Mouse (Mus musculus): ENCODE data around the gene Oscp1. TPM values are rescaled to one million over a fixed set of nuclear protein-coding genes. Genes with fewer than 3 reads are reported as not detected.

The Oscp1 gene
- total RNA-seq (2021) = 10 to 100 TPM; 51.3 to 57.3 TPM

GRCm38 (mm10) chr4:126058134-126058996, at the start of gene Oscp1:
TSS of gene Oscp1 (plus strand) at chr4:126058565.
- intact Hi-C loops (cut with DNase I) = no loop called here
- peak; percentile 93 to 95 for DNase-seq (ENCODE audit: low spot score in 2 of 2)

DNA sequence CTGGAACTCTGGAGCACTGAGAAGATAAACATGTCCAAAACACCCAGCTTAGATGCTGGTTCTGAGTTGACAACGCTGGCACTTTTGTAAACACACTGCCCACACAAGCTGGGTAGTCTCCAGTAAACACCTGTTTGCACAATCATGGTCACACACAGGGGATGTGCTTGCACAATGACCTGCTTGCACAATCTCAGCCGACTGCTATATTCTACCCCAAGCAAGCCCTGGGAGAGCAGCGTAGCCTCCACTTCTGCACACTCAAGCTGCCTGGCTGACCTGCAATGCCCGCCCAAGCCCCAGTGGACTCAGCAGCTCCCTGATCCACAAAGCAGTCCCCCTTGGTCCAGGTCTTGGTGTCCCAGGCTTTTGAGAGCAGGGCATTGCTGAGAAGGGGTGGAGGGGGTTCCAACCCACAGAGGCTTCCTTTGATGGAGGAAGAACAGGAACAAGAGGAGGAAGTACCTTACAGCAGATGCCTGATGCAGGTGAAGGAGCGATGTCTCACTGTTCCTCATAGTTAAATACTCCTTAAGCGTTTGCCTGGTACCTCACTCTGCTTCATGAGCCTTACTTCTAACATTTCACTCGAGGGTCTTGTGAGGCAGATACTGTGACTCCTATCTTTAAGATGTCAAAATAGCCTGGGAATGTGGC, 40.6 kb upstream of the Oscp1 start:
- no peak for DNase-seq (ENCODE audit: low spot score in 2 of 2)
- intact Hi-C loops (cut with DNase I) = no loop called here

DNA sequence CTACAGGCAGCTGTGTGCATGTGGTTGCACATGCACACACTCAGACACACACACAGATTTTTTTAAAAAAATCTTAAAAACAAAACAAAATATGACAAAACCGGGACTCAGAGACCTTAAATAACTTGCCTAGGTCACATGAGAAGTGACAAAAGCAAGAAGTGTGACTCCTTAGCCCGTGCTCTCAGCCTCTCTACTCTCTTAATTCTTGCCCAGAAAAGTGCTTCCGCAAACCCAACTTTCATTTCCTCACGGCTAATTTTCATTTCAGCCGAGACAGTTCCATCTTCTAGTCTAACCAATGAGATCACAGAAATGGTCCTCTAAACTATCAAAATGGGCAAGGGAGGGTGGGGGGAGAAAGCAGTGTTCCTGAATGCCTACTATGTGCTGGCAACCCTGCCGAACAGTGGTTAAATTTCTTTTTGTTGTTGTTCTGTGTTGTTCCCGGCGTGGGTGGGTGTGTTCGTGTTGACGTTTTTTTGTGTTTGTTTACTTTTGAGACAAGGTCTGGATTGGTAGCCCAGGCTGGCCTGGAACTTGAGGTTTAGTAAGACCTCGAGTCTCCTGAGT, 39.3 kb upstream of the Oscp1 start:
- intact Hi-C loops (cut with DNase I) = no loop called here
- no peak for DNase-seq (ENCODE audit: low spot score in 2 of 2)

- intact Hi-C loops (cut with DNase I) = no loop called here
These were observed 34.0 kb upstream of the Oscp1 start, which contains the start of gene Csf3r for GRCm38 (mm10) chr4:126024303-126024900. TSS of gene Csf3r (plus strand) at chr4:126024550.

DNA sequence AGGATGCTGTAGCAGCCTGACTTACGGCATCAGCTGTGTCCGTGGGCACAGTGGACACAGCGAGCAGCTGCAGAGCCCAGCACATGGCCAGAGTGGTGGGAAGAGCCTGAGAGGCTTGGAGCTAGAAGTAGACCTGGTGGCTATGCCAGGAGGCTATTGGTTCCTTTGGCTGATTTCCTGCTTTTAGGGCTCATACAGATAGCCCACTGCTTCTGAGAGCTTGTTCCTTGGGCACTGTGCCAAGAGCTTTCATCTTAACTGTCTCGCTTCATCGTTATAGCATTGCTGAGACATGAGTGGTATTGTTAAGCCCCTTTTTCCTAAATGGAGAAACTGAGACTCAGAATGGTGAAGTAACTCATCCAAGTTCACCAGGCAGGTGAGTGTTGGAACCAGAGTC, 32.6 kb upstream of the Oscp1 start:
- no peak for DNase-seq (ENCODE audit: low spot score in 2 of 2)
- intact Hi-C loops (cut with DNase I) = no loop called here

More at GRCm38 (mm10) chr4:126024303-126024900, 34.0 kb upstream of the Oscp1 start, which contains the start of gene Csf3r:
- no peak for DNase-seq (ENCODE audit: low spot score in 2 of 2)

DNA sequence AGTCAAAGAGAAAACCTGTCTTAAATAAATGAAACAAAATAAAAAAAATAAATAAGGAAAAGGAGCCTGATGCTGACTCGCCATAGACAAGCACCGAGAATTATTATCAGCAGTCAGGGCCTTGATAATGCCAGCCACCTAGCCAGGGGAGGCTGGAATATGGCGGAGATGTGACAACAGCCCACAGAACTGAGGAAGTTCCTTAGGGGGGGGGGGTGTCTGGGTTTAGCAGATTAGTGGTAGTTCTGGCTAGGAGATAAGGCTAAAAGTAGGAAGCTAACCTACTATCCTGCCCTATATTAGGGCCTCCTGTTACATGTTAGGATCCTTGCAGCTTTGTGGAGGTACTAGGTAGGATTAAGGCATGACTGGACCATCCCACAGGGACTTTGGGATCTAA, 30.4 kb upstream of the Oscp1 start:
- intact Hi-C loops (cut with DNase I) = no loop called here
- no peak for DNase-seq (ENCODE audit: low spot score in 2 of 2)

GRCm38 (mm10) chr4:126029042-126029441, 29.3 kb upstream of the Oscp1 start:
- DNase-seq (ENCODE audit: low spot score in 2 of 2) = no peak
- intact Hi-C loops (cut with DNase I) = no loop called here

- DNase-seq (ENCODE audit: low spot score in 2 of 2) = no peak
- intact Hi-C loops (cut with DNase I) = no loop called here
These were observed 27.7 kb upstream of the Oscp1 start for GRCm38 (mm10) chr4:126030705-126031104.

DNA sequence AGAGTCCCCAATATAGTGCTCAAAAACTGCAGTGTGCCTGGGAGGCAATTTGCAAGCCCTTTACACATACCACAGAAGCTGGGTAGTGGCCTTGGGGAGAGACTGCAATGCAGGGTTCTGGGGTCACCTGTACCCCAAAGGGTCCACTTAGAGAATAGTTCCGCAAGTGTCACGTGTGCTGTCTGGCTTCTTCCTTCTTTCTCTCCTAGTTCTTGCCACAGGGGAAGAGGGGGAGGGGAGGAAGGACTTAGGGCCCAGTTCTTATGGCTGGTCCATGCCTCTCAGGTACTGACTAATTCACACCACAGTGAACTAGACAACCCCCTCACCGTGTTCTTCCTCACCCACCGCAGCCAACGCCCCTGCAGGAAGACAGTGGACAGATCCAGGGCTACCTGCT, 23.0 kb upstream of the Oscp1 start:
- intact Hi-C loops (cut with DNase I) = no loop called here
- no peak for DNase-seq (ENCODE audit: low spot score in 2 of 2)

GRCm38 (mm10) chr4:126046851-126047585, 11.3 kb upstream of the Oscp1 start, which contains the start of gene Mrps15:
TSS of gene Mrps15 (plus strand) at chr4:126046925.
- intact Hi-C loops (cut with DNase I) = no loop called here
- peak; percentile 80 to 82 for DNase-seq (ENCODE audit: low spot score in 2 of 2)

DNA sequence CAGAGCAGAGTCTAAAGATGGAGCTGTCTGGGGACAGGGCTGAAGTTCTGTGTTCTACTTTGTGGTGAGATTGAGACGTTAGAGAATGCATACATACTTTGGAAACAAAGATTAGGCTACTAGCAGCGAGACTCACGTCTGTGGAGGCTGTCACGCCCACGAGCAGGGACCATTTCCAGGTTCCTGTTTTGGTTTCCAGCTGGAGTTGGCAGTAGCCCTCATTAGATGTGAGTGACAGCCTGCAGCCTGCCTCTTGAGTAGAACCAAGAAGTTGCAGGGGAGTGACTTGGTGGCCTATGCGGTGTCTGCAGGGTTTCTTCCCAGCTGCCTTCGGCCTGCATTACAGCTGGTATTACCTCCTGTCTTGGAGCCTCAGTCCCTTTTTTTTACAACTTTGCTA, 6.7 kb upstream of the Oscp1 start:
- DNase-seq (ENCODE audit: low spot score in 2 of 2) = peak; percentile 54 to 62
- intact Hi-C loops (cut with DNase I) = no loop called here

- DNase-seq (ENCODE audit: low spot score in 2 of 2) = no peak
- intact Hi-C loops (cut with DNase I) = no loop called here
These were observed 895 bp upstream of the Oscp1 start for GRCm38 (mm10) chr4:126057207-126058133.

DNA sequence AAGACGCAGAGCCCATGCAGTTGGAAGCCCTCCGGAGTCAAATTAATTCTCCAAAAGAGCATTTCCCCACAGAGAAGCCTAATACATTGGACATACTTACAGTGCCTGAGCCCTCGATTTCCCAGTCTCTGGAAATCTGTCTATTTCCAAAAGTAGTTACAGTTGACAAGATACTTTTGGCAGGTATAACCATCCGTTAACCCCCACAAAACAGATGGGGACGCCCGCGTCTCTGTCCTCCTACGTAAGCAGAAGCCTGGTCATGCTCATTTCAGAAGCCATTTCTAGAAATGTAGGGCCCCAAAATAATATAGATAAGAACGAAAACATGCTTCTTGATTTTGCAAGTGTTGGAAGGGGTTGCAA, 615 bp downstream of the Oscp1 start:
- intact Hi-C loops (cut with DNase I) = no loop called here
- DNase-seq (ENCODE audit: low spot score in 2 of 2) = peak; percentile 59 to 73

- peak in 1 of 2 experiments; percentile 14 for DNase-seq (ENCODE audit: low spot score in 2 of 2)
- intact Hi-C loops (cut with DNase I) = no loop called here
These were observed 4.5 kb downstream of the Oscp1 start for GRCm38 (mm10) chr4:126062856-126063255.

DNA sequence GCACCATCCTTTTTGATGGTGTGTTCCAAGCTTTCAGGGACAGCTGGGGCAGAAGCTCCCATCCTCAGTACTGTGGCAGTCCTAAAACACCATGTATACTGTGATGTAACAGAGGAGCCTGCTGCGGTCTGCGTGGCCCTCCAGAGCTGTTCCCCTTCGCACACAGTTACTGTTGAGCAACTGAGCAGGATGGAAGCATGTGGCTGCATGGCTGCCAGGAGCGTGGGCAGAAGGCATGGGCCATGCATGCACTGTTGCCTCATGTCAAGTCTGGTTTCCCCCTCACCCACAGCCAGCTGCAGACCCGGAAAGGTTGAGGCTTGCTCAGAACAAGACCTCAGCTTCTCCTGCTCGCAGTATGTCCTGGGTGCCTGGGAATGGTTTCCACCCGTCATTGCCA, 6.9 kb downstream of the Oscp1 start:
- intact Hi-C loops (cut with DNase I) = no loop called here
- no peak for DNase-seq (ENCODE audit: low spot score in 2 of 2)

DNA sequence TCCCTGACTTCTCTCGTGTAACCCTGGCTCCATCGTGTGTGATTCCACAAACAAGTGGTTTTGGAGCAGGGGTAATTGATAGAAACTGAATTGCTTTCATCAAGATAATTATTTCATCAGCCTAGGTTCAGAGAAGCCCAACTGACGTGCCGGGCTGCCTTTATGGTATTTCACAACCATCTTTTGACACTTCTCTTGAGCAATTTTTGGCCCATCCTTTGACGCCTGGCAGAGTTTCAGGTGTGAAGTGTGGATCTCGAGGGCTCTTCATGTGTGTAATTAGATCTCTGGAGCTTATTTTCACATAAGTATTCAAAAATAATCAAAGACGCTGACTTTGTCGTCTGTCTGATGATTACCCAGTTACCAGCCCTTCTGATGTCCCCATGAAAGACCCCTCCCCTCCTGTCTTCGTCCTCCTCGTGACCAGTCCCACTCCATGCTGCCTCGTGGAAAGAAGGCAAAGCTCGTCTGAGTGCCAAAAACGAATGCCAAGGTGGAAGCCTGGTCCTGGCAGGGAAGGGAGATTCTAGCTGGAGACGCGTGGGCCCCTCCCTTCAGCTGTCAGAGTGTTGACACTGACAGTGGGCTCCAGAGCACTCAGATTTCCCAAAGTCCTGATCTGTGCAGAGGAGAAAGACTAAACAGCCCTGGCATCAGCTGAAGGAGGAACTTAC, 9.2 kb downstream of the Oscp1 start:
- DNase-seq (ENCODE audit: low spot score in 2 of 2) = peak in 1 of 2 experiments; percentile 19
- intact Hi-C loops (cut with DNase I) = no loop called here

GRCm38 (mm10) chr4:126068842-126069241, 10.5 kb downstream of the Oscp1 start:
- intact Hi-C loops (cut with DNase I) = no loop called here
- DNase-seq (ENCODE audit: low spot score in 2 of 2) = no peak

GRCm38 (mm10) chr4:126077833-126078232, 19.5 kb downstream of the Oscp1 start:
- DNase-seq (ENCODE audit: low spot score in 2 of 2) = no peak

More at GRCm38 (mm10) chr4:126077833-126078232, 19.5 kb downstream of the Oscp1 start:
- intact Hi-C loops (cut with DNase I) = no loop called here

Data from left cerebral cortex, postnatal 36 days (tissue).